ENCODE assay signal across 8 mouse cellular contexts in the genomic region with DNA sequence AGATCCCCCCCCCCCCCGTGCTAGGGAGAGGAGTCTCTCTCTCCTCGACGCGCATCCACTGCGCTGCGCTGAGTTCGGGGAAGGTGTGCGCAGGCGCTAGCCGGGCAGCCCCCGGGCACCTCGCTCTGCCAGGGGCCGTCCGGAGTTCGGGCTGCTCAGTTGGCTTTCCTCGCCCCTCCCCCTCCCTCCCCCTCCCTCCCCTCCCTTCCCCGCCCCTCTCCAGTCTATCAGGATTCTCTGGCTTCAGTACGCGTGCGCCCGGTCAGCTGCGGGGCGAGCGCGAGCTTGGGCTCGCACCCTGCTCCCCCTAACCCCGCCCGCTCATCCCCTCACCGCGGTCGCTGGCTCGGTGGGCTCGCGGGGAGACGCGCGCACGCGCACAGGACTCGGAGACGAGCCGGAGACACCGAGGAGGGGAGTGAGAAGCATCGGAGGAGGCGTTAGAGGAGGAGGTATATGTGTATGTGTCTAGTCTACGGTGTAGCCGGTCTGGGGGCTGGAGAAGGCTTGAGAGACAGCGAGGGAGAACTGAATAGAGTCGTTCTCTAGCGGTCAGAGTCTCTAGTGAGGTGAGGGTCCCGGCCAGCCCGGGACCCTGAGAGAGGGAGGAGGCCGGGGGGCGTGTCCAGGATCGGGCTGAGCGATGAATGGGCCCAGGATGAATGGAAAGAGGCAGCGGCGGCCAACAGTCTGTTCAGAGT. TPM values are rescaled to one million over a fixed set of nuclear protein-coding genes. Genes with fewer than 3 reads are reported as not detected.
DNase-seq lines count a peak whose midpoint lies in the region; ATAC-seq lines count a peak whose summit lies in the region.

No protein-coding gene starts in this region.

- H3K9me3 ChIP-seq in hindbrain, embryonic 14.5 days (ENCODE audit: control insufficient read depth, low read length): no peaks in the 10 kb centered on the region

- ATAC-seq in hindbrain, embryonic 14.5 days (ENCODE audit: low FRiP score): peak; percentile 94
- peak; percentile 34 for ATAC-seq in megakaryocyte progenitor cell, adult 5-6 weeks (replicated peaks; ENCODE audit: poor library complexity)
- ATAC-seq in inflammation-experienced regulatory T-cells, adult 6 months: no peak

- H3K36me3 ChIP-seq in hindbrain, embryonic 14.5 days (replicated peaks; ENCODE audit: control insufficient read depth, insufficient read depth): no peaks in the 10 kb centered on the region

- H3K4me3 ChIP-seq in hindbrain, embryonic 14.5 days (replicated peaks; ENCODE audit: low read length): peak overlapping the region; percentile 41

- peak overlapping the region; percentile 90 for H3K27ac ChIP-seq in hindbrain, embryonic 14.5 days

- peak; percentile 48 to 77 for DNase-seq in adrenal gland, adult (ENCODE audit: inconsistent age in 2 of 2, low spot score in 1 of 2)
- DNase-seq in cerebellum, postnatal 25 days: peak; percentile 71 to 75
- peak; percentile 62 to 66 for DNase-seq in frontal cortex, postnatal 36 days (ENCODE audit: low spot score in 2 of 2)
- peak; percentile 86 for DNase-seq in hindbrain, embryonic 14.5 days (ENCODE audit: low spot score)
- peak; percentile 41 to 61 for DNase-seq in left cerebral cortex, adult 18-20 months (ENCODE audit: low spot score in 2 of 2)
- peak; percentile 47 to 56 for DNase-seq in right cerebral cortex, postnatal 36 days (ENCODE audit: low spot score in 2 of 2)

- H3K9ac ChIP-seq in hindbrain, embryonic 14.5 days: peak overlapping the region; percentile 57

- H3K4me1 ChIP-seq in hindbrain, embryonic 14.5 days (replicated peaks; ENCODE audit: control insufficient read depth, insufficient read depth, low read length): no peaks in the 10 kb centered on the region

- no peaks in the 10 kb centered on the region; the same call in 1 of the 2 replicates for H3K27me3 ChIP-seq in hindbrain, embryonic 14.5 days (ENCODE audit: control insufficient read depth, insufficient read depth, low read length)

- H3K4me2 ChIP-seq in hindbrain, embryonic 14.5 days (replicated peaks): peak overlapping the region; percentile 57

- WGBS in hindbrain, embryonic 14.5 days: 23% methylated on average over 23 of the region's 58 CpGs

RNA-seq across cellular contexts. Expression of gene Wnk3, which starts 28.5 kb away (rescaled TPM):
- polyA plus RNA-seq in hindbrain, embryonic 14.5 days (2014; fragmentation: Nextera tagmentation; extraction: Ambion mirVana): 22.7 and 24.6 TPM in 2 replicates
- 10 to 100 TPM; 45.5 to 51.5 TPM for total RNA-seq in left cerebral cortex, adult 18-20 months (2021)
- total RNA-seq in megakaryocyte progenitor cell, adult 5-6 weeks (2015): 0.12 TPM in 1 of 2 replicates, not detected in the other
- 0.07 TPM in 1 of 2 replicates, not detected in the other for total RNA-seq in megakaryocyte progenitor cell, adult 5-6 weeks (2017)
- under 1 TPM in 2 of 3 experiments, not detected in 1; 0.23 to 0.38 TPM for polyA plus RNA-seq in inflammation-experienced regulatory T-cells, adult 6 months (2017; shearing (Covaris generic))

Comparison
In these comparisons a context has a peak if more than half of its experiments do, and no peak if none do; other contexts are left out.
1. RNA of gene Wnk3, which starts 28.5 kb away (total RNA-seq): 45.5 to 51.5 TPM in left cerebral cortex, adult 18-20 months; 0.07 to 0.12 TPM in megakaryocyte progenitor cell, adult 5-6 weeks; every median in the first group is over 10 times any median in the second.
2. Peak in every context shown above with its lines, with median percentiles within 50 percentile points of each other: DNase-seq.